Mouse (Mus musculus) megakaryocyte, embryonic 14.5 days (primary cell): ENCODE results near the gene Sh3pxd2a. TPM values are rescaled to one million over a fixed set of nuclear protein-coding genes. Genes with fewer than 3 reads are reported as not detected.

Source experiments
- H3K27me3 ChIP-seq: replicated peaks from 2 replicates; pipeline ENCODE3; 2012; ENCODE audit warnings: inconsistent platforms
- H3K36me3 ChIP-seq: replicated peaks from 2 replicates; pipeline ENCODE3; 2012; ENCODE audit warnings: low read length, inconsistent platforms, mixed read lengths
- H3K4me1 ChIP-seq: 2 replicates; pipeline ENCODE4 v1.6.1; 2012; ENCODE audit warnings: inconsistent platforms
- H3K4me3 ChIP-seq: replicated peaks from 2 replicates; pipeline ENCODE3; 2012; ENCODE audit warnings: moderate library complexity, mild to moderate bottlenecking, inconsistent platforms
- H3K9me3 ChIP-seq: 2 replicates; pipeline ENCODE4 v1.6.1; 2012; ENCODE audit warnings: inconsistent platforms
- FLI1 ChIP-seq: IDR thresholded peaks from 2 replicates; pipeline ENCODE4 v1.6.1; 2012; ENCODE audit warnings: low read length, inconsistent platforms, mixed read lengths
- GATA1 ChIP-seq: IDR thresholded peaks from 3 replicates; pipeline ENCODE4 v1.6.1; 2012; ENCODE audit warnings: mixed read lengths, low read length, inconsistent platforms, borderline replicate concordance
- polyA plus RNA-seq: library from polyadenylated mRNA; stranded (reverse); fragments of >175 nt; gene quantifications from 2 replicates; pipeline ENCODE4 v1.2.3, GENCODE M21; 2012; ENCODE audit warnings: low replicate concordance; ENCODE audit not compliant: insufficient read depth

Gene Sh3pxd2a
- polyA plus RNA-seq, 1 experiment, result 0.21 TPM

DNA sequence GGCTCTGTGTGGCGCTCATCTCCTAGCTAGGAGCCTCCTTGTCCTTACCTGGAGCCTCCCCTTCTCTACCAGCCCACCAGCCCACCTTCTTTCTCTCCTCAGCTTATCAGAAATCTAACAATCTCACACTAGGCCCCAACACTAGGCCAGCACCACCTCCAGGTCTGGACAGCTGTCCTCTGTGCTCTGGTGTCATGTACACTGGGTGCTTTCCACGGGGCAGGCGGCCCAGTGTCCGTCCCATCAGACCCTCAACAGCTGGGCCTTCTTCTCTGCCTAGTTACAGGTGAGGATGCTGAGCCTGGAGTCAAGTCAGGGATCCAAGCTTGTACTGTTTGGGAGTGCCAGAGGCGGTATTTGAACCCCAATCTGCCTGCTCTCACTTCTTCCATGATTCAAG is 5.0 kb downstream of the Sh3pxd2a start:
- peaks cover 12% of the 10 kb centered on the region for H3K4me1 ChIP-seq
- no peak overlapping the region for H3K4me3 ChIP-seq
- no peaks in the 10 kb centered on the region for H3K36me3 ChIP-seq
- peaks cover 10% of the 10 kb centered on the region for H3K9me3 ChIP-seq
- TF ChIP-seq GATA1, result no peak
- no peak for TF ChIP-seq FLI1
- peaks cover 77% of the 10 kb centered on the region for H3K27me3 ChIP-seq

DNA sequence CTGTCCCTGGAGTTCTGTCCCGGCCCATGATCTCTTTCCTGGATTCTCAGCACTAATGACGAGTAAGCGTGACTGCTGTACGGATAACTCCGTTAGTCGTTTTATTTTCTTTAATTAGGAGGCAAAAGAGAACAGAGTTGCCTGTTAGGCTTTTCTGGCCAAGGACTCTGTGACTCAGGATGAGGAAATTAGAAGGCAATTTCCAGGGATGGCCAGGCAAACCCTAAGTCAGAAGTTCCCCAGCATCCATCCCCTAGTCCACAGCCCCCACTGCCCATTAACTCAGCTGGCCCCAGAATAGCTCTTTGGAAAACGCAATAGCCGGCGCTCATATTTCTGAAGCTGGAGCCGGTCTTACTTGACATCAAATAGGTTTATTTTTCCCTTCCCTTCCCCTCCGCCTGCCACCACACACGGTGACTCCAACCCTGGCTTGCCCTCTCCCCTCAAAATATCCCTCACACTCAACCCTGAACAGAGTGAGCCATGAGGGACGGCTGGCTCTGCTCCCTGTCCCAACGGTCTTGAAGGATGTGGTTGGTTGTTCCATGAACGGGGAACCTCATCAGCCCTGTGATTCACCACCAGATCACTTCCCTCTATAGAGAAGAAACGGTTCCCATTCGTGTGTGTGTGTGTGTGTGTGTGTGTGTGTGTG is 5.6 kb downstream of the Sh3pxd2a start:
- Histone ChIP-seq H3K27me3 (peaks cover 77% of the 10 kb centered on the region), H3K4me1 (peaks cover 6% of the 10 kb centered on the region), H3K9me3 (peaks cover 10% of the 10 kb centered on the region), H3K4me3 (no peak overlapping the region), H3K36me3 (no peaks in the 10 kb centered on the region)
- no peak for TF ChIP-seq FLI1
- no peak for TF ChIP-seq GATA1

- H3K4me3 ChIP-seq, result no peak overlapping the region
- H3K4me1 ChIP-seq, result no peaks in the 10 kb centered on the region
- no peaks in the 10 kb centered on the region for H3K36me3 ChIP-seq
- TF ChIP-seq FLI1, result no peak
- no peak for TF ChIP-seq GATA1
- H3K27me3 ChIP-seq, result peaks cover 74% of the 10 kb centered on the region
- H3K9me3 ChIP-seq, result peaks cover 10% of the 10 kb centered on the region
Measured at GRCm38 (mm10) chr19:47457711-47458503, 6.3 kb downstream of the Sh3pxd2a start.

DNA sequence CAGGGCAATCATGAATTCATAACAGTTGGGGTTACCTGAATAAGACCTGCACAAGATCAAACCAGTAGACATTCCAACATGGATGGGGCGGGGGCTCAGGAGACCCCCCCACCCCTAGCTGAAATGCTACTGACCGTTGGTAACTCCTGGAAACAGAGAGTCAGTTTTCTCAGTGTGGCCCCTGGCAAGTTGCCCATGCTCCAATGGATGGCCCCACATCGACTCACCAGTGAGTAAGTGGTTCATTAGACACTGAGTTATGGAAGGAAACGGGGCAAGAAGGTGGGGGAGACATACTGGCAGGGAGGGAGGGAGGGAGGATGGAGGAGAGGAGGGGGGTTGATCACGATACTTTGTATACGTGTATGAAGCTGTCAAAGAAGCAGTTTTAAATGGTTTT is 8.2 kb downstream of the Sh3pxd2a start:
- peaks cover 4% of the 10 kb centered on the region; the same call in 1 of the 2 replicates for H3K4me1 ChIP-seq
- H3K27me3 ChIP-seq, result peaks cover 66% of the 10 kb centered on the region
- TF ChIP-seq FLI1 (no peak), GATA1 (no peak)
- no peak overlapping the region for H3K4me3 ChIP-seq
- no peaks in the 10 kb centered on the region for H3K9me3 ChIP-seq
- H3K36me3 ChIP-seq, result no peaks in the 10 kb centered on the region

DNA sequence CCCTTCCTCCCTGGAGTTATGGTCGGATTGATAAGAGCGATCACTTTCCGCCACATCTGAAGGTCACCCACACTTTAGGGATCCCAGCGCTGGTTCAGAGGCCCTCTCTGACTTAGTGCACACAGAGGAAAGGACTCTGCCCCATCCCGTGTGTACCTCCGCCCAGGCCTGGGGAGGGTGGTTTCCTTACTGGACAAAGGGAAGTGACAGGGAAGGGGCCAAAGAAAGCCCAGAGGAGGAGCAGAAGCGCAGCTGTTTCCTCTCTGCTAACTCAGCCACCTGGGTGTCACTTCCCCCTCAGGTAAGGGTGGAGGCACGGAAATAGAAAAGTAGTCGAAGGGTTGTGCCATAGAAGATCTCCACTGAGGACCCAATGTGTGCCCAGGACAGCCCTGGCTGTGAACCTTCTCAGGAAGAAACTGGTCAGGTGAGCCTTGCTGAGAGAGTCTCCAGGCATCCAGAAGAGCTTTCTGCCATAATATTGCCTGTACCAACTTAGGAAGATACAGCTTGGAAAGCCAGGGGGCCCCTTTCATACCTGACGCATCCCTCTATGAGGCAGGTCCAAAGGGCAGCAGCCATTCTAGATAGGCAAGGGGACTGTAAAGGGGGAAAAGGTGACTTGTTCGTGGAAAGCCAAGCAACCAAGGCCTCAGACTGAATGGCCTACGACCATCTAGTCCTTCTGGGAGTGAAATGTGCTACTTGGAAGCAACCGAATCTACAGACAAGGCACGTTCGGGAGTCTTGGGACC is 9.0 kb downstream of the Sh3pxd2a start:
- TF ChIP-seq FLI1 (no peak), GATA1 (no peak)
- no peaks in the 10 kb centered on the region for H3K36me3 ChIP-seq
- H3K4me3 ChIP-seq, result no peak overlapping the region
- H3K9me3 ChIP-seq, result no peaks in the 10 kb centered on the region
- peaks cover 4% of the 10 kb centered on the region; the same call in 1 of the 2 replicates for H3K4me1 ChIP-seq
- peaks cover 64% of the 10 kb centered on the region for H3K27me3 ChIP-seq

DNA sequence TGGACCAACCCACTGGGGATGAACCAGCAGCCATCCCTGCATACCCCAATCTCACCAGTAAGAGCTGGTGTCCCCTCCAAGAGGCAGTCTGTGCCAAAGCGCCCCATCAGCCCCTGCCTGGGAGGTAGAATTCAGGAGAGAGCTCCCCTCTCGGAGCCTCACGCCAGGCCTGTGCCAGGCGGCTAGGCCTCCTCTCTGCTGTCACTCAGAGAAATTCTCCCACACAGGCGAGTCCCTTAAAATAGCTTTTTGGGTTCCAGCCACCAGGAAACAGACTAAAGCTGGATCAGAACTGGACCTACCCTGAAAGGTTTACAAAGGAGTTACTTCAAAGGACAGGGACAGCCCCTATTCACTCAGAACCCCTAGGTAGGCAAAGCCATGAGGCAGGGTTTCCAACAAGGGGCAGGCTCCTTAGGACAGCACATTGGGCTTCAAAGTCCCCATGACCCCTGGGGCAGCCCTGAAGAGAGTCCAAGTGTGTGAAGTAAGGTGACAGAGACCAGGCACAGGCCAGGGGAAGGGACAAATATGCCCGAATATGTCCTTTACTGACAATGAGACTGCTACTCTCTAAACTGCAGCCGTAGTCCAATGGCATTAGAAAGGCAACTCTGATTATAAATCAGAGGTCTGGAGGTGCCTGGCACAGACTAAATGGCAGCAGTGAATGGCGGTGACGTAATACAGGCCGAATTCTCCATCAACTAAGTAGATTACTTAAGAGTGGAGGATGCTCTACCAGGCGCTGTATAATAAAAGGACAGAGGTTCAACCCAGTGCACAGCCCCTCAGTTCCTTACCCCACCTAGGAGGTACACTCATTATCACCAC is 9.8 kb downstream of the Sh3pxd2a start:
- peaks cover 4% of the 10 kb centered on the region; the same call in 1 of the 2 replicates for H3K4me1 ChIP-seq
- H3K4me3 ChIP-seq, result no peak overlapping the region
- H3K36me3 ChIP-seq, result no peaks in the 10 kb centered on the region
- H3K9me3 ChIP-seq, result no peaks in the 10 kb centered on the region
- peaks cover 61% of the 10 kb centered on the region for H3K27me3 ChIP-seq
- TF ChIP-seq GATA1, result no peak
- no peak for TF ChIP-seq FLI1

- H3K36me3 ChIP-seq, result no peaks in the 10 kb centered on the region
- peaks cover 10% of the 10 kb centered on the region; the same call in 1 of the 2 replicates for H3K4me1 ChIP-seq
- H3K9me3 ChIP-seq, result no peaks in the 10 kb centered on the region
- peaks cover 58% of the 10 kb centered on the region for H3K27me3 ChIP-seq
- no peak overlapping the region for H3K4me3 ChIP-seq
- TF ChIP-seq FLI1 (no peak), GATA1 (no peak)
Measured at GRCm38 (mm10) chr19:47453352-47453751, 10.8 kb downstream of the Sh3pxd2a start.

DNA sequence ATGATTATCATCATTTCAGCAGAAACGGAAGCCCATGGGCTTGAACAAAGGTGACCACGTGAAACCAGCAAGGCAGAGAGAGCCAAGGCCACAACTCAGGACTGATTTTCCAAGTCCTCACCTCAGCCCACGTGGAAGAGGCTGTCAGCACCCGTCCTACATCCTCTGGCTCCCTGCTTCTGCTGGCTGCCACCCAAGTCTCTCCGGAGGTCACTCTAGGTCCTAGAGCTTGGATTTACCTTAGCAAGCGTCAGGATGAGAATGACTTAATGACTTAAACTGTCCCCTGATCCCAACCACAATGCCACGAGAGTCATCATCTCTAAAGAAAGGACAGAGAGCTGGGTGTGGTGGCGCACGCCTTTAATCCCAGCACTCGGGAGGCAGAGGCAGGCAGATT is 11.5 kb downstream of the Sh3pxd2a start:
- Histone ChIP-seq H3K36me3 (no peaks in the 10 kb centered on the region), H3K4me1 (peaks cover 12% of the 10 kb centered on the region; the same call in 1 of the 2 replicates), H3K9me3 (no peaks in the 10 kb centered on the region), H3K4me3 (no peak overlapping the region), H3K27me3 (peaks cover 55% of the 10 kb centered on the region)
- no peak for TF ChIP-seq FLI1
- TF ChIP-seq GATA1, result no peak

DNA sequence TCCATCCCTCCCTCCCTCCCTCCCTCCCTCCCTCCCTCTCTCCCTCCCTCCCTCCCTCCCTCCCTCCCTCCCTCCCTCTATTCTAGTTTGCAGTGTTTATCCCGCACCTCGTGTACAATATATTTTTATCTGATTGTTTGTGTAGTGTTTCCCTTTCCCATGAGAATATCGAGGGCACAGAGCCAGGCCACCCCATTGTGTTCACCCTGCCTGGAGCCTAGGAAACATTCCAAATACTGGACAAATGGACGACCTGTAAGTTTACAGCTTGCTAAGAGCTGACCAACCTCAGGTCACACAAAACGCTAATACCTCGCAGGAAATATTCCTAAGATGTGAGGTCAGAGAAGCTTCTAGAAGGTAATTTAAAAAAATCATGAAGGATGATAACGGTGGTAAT is 12.0 kb downstream of the Sh3pxd2a start:
- Histone ChIP-seq H3K4me1 (peaks cover 12% of the 10 kb centered on the region; the same call in 1 of the 2 replicates), H3K36me3 (no peaks in the 10 kb centered on the region), H3K4me3 (no peak overlapping the region), H3K9me3 (no peaks in the 10 kb centered on the region), H3K27me3 (peaks cover 51% of the 10 kb centered on the region)
- TF ChIP-seq FLI1, result no peak
- TF ChIP-seq GATA1, result no peak
